Mouse (Mus musculus) liver, embryonic 13.5 days (tissue): ENCODE measurements around the gene Trim47. TPM values are rescaled to one million over a fixed set of nuclear protein-coding genes. Genes with fewer than 3 reads are reported as not detected.
A peak's percentile ranks its signal among the peaks of the same experiment; 100 is the strongest.
"Not testable (repeated sequence)": the region's sequence is repeated elsewhere in the genome, so short reads cannot be mapped to it uniquely, and the experiment has no call there.

Experiments
- ATAC-seq: fragments of 200-750 bp; cut with Nextera tagmentation; 2 replicates; pipeline ENCODE4 v1.8.0; 2017; ENCODE audit warnings: low read depth, mild to moderate bottlenecking, moderate number of reproducible peaks, moderate library complexity
- DNase-seq: peaks from one replicate; pipeline ENCODE4 v3.0.0; 2022
- H3K27ac ChIP-seq: fragments of 300-500 bp; sonication (generic); 2 replicates; pipeline ENCODE4 v1.5.1; 2015; ENCODE audit warnings: moderate library complexity, mild to moderate bottlenecking, inconsistent platforms
- H3K27me3 ChIP-seq: fragments of 300-500 bp; sonication (generic); 2 replicates; pipeline ENCODE4 v1.6.1; 2015; ENCODE audit warnings: mild to moderate bottlenecking, inconsistent platforms
- H3K36me3 ChIP-seq: fragments of 300-500 bp; sonication (generic); 2 replicates; pipeline ENCODE4 v1.6.1; 2015; ENCODE audit warnings: mild to moderate bottlenecking, inconsistent platforms
- H3K4me1 ChIP-seq: fragments of 300-500 bp; sonication (generic); replicated peaks from 2 replicates; pipeline ENCODE4 v1.6.1; 2015; ENCODE audit warnings: inconsistent platforms
- H3K4me2 ChIP-seq: fragments of 300-500 bp; sonication (generic); 2 replicates; pipeline ENCODE4 v1.6.1; 2015; ENCODE audit warnings: inconsistent platforms, mild to moderate bottlenecking, moderate library complexity
- H3K4me3 ChIP-seq: fragments of 300-500 bp; sonication (generic); replicated peaks from 2 replicates; pipeline ENCODE4 v1.5.1; 2015; ENCODE audit warnings: mild to moderate bottlenecking, inconsistent platforms
- H3K9ac ChIP-seq: fragments of 300-500 bp; sonication (generic); 2 replicates; pipeline ENCODE4 v1.6.1; 2015; ENCODE audit warnings: mild to moderate bottlenecking, inconsistent platforms
- H3K9me3 ChIP-seq: fragments of 300-500 bp; sonication (generic); replicated peaks from 2 replicates; pipeline ENCODE4 v1.6.1; 2016; ENCODE audit warnings: inconsistent platforms
- WGBS: fragments of 180-500 bp; shearing (Covaris S2); methylation state at CpG from one replicate; pipeline ENCODE4 v1.1.7; 2015; ENCODE audit not compliant: insufficient replicate concordance; 5-methylcytosine and 5-hydroxymethylcytosine counted together
- polyA plus RNA-seq: library from polyadenylated mRNA; unstranded; fragments of >200 nt; fragmentation: Nextera tagmentation; extraction: Ambion mirVana; gene quantifications from 2 replicates; pipeline ENCODE4 v1.2.1, GENCODE M21; 2015

The Trim47 gene
- polyA plus RNA-seq, 1 experiment from 2014 or later = 3.7 TPM

DNA sequence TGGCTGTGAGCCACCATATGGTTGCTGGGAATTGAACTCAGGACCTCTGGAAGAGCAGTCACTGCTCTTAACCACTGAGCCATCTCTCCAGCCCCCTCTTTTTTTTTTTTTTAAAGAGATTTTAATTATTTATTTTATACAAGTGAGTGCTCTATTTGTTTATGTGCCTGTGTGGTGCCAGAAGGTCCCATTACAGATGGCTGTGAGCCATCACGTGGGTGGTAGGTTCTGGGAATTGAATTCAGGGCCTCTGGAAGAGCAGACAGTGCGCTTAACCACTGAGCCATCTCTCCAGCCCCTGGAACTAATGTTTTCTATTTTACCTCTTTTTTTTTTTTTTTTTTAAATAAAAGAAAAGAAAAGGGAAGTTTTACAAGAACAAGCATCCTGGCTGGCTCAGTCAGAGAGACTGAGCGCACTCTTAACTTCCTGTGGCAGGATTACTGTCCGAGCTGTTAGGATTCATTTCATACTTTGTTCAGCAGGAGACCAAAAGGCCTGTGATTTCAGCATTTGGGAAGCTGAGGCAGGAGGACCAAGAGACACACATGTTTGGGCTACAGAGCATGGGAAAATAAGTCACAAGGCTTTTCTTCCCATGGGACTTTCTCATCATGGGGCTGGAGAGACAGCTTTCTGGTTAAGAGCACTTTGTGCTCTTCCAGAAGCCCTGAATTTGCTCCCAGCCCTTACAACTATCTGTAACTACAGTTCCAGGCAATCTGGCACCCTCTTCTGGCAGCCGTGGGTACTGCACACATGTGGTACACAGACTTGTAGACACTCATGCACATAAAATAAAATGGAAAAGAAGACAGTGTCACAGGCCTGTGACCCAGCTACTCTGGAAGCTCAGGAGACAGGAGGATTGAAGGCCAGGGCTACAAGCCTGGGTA, 30.5 kb downstream of the Trim47 start:
- H3K4me1 ChIP-seq = peaks cover 50% of the 10 kb centered on the region
- WGBS = 71% methylated on average over 5 of the region's 5 CpGs
- H3K27ac ChIP-seq = no peak overlapping the region
- 0 out of 2 replicates have a peak, but pooled peaks cover 4% of the 10 kb centered on the region for H3K9me3 ChIP-seq
- DNase-seq = no peak
- no peaks in the 10 kb centered on the region for H3K27me3 ChIP-seq
- H3K4me3 ChIP-seq = no peak overlapping the region
- no peak overlapping the region for H3K9ac ChIP-seq
- no peaks in the 10 kb centered on the region for H3K36me3 ChIP-seq
- no peak for ATAC-seq
- no peak overlapping the region for H3K4me2 ChIP-seq

DNA sequence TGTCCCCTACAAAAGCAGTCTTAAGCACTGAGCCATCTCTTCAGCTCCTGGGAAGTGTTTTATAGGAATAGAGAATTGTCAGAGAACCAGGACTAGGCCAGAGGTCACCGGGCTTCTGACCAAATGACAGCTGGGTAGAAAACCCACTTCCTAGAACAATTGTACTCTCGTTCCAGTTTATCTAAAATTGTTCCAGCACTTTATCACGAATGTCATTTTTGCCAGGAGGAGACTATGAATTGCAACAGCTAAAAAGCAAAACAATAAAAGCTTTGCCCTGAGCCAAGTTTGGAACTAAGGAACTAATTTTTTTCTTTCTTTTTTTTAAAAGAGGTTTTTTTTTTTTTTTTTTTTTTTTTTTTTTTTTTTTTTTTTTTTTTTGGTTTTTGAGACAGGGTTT, 31.4 kb downstream of the Trim47 start:
- WGBS = 17% methylated on average over 3 of the region's 3 CpGs

DNA sequence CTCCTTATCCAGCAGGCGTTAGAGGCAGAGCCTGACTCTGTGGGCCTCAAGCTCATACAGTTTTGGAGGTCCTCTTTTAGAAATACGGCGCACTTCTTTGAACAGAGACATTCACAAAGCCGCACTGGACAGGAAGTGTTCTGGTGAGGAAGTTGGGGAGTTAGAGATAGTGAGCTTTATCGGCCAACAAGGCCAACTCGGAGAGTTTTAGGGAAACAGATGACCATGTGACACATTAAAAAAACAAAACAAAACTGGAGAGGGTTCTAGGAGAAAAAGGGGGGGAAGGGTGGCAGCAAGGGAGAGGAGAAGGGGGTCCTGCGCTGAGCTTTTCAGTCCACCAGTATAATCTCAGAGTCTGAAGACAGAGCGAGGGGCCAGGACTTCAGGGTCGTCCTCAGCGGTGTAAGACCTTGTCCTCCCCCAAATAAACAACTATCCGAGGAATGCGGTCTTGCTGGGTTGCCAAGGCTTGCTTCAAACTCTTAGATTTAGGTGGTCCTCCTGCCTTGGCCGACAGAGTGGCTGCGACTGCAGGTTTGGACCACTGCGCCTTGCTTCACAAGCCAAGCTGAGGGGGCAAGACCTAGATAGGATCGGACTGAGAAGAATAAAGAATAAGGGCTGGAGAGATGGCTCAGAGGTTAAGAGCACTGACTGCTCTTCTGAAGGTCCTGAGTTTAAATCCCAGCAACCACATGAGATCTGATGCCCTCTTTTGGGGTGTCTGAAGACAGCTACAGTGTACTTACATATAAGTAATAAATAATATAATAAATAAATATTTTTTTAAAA, 33.0 kb downstream of the Trim47 start:
- 8% methylated on average over 16 of the region's 16 CpGs for WGBS
- Histone ChIP-seq H3K27me3 (no peaks in the 10 kb centered on the region), H3K4me1 (peaks cover 31% of the 10 kb centered on the region), H3K4me2 (peak overlapping the region; percentile 49), H3K4me3 (peak overlapping the region; percentile 21), H3K9ac (peak overlapping the region; percentile 40; the same call in 1 of the 2 replicates), H3K27ac (peak overlapping the region; percentile 77), H3K9me3 (0 out of 2 replicates have a peak, but pooled peaks cover 4% of the 10 kb centered on the region), H3K36me3 (no peaks in the 10 kb centered on the region)
- ATAC-seq (peak; percentile 51; the same call in 1 of the 2 replicates), DNase-seq (no peak)

More for the DNA sequence above, 31.4 kb downstream of the Trim47 start:
- Histone ChIP-seq H3K9me3 (0 out of 2 replicates have a peak, but pooled peaks cover 4% of the 10 kb centered on the region), H3K36me3 (no peaks in the 10 kb centered on the region), H3K9ac (no peak overlapping the region), H3K4me2 (no peak overlapping the region), H3K4me3 (no peak overlapping the region), H3K4me1 (peaks cover 41% of the 10 kb centered on the region), H3K27ac (0 out of 2 replicates have a peak overlapping the region, but pooled peaks have one; percentile 16), H3K27me3 (no peaks in the 10 kb centered on the region)
- DNase-seq = no peak
- ATAC-seq = no peak

DNA sequence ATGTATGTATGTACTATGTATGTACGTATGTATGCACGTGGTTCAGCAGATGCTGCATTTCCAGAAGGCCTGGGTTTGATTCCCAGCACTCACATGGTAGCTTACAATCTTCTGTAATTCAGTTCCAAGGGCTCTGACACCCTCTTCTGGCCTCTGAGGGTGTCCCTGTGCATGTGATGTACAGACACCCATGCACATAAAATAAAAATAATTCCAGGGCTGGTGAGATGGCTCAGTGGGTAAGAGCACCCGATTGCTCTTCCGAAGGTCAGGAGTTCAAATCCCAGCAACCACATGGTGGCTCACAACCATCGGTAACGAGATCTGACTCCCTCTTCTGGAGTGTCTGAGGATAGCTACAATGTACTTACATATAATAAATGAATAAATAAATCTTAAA, 34.1 kb downstream of the Trim47 start:
- not testable (repeated sequence) for H3K4me3 ChIP-seq, H3K9me3 ChIP-seq, ATAC-seq, H3K9ac ChIP-seq, H3K4me2 ChIP-seq, H3K36me3 ChIP-seq, H3K27me3 ChIP-seq, DNase-seq
- 76% methylated on average over 6 of the region's 6 CpGs for WGBS
- Histone ChIP-seq H3K4me1 (peaks cover 36% of the 10 kb centered on the region), H3K27ac (peak overlapping the region; percentile 77; the same call in 1 of the 2 replicates)

DNA sequence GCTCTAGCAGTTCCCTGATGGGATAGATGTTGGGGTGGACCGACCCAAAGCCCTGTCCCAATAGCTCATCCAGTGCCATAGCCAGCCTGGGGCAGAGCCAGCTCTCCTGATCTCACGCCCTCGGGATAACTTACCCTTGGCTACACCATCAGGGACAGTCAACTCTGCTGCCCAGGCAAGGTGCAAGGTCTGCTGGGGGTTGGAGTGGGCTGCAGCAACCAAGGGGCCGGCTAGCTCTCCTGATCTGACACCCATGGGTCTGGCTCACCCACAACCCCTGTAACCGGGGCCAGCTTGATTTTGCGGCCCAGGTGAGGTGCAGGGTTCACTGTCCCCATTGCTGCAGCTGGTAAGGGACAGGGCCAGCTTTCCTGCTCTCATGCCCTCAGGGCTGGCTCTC, 35.4 kb downstream of the Trim47 start:
- Histone ChIP-seq H3K4me2 (no peak overlapping the region), H3K27ac (no peak overlapping the region; the same call in 1 of the 2 replicates), H3K4me1 (peaks cover 40% of the 10 kb centered on the region), H3K36me3 (no peaks in the 10 kb centered on the region), H3K9ac (no peak overlapping the region), H3K4me3 (no peak overlapping the region), H3K9me3 (0 out of 2 replicates have a peak, but pooled peaks cover 1% of the 10 kb centered on the region), H3K27me3 (no peaks in the 10 kb centered on the region)
- no peak for ATAC-seq
- DNase-seq = no peak
- WGBS = 83% methylated on average over 6 of the region's 6 CpGs

DNA sequence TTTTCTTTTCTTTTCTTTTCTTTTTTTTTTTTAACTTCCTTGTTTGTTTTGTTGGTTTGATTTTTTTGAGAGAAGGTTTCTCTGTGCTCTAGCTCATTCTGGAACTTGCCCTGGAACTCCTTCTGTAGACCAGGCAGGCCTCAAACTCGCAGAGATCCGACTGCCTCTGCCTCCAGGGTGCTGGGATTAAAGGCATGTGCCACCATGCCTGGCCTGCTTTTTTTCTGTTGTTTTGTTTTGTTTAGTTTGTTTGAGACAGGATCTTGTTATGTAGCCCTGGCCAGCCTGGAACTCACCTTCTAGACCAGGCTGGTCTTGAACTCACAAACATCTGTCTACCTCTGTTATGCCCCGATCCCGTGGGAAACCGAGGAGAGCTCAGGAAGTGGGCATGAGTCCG, 37.5 kb downstream of the Trim47 start:
- Histone ChIP-seq H3K9me3 (no peaks in the 10 kb centered on the region), H3K4me3 (no peak overlapping the region), H3K27ac (no peak overlapping the region), H3K9ac (no peak overlapping the region), H3K27me3 (no peaks in the 10 kb centered on the region), H3K36me3 (0 out of 2 replicates have a peak, but pooled peaks cover 4% of the 10 kb centered on the region), H3K4me2 (no peak overlapping the region), H3K4me1 (peaks cover 53% of the 10 kb centered on the region)
- ATAC-seq (no peak), DNase-seq (no peak)
- 80% methylated on average over 6 of the region's 6 CpGs for WGBS

DNA sequence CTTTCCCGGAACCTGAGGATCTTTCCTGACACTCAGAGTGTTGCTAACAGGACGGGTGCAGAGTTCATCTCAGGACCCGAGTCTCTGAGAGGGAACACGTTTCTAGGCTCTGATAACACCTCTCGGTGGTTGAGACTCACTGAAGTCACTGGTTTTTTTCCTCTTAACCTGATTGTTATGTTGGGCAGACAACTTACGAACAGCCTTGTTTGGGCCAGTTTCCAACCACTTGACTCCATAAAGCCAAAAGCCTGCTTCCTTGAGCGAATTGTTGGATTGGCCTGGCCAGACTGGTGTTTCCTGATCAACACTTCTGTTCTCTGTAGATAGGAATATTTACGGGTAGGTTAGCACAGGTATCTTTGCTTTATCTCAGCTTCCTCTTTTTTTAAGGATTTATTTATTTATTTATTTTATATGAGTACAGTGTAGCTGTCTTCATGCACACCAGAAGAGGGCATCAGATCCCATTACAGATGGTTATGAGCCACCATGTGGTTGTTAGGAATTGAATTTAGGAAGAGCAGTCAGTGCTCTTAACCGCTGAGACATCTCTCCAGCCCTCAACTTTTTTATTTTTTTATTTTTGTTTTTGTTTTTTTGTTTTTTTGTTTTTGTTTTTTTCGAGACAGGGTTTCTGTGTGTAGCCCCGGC, 38.1 kb downstream of the Trim47 start:
- no peak for ATAC-seq

DNA sequence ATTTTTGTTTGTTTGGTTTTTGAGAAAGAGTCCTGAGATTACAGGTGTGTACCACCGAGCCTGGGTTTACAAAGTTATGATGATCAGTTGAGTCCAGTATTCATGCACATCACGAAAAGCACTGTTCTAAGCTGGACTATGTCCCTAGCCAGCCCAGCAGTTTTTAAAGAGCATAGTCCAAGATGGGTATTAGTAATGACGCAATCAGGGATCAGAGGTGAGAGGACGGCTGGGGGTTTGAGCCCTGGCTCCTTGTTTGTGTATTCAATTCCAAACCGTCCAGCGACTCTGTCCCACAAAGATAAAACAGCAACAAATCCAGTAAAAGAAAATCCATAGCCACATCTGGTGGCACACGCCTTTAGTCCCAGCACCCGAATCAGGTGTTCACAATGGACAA, 38.8 kb downstream of the Trim47 start:
- no peak for DNase-seq

More for the DNA sequence above, 38.1 kb downstream of the Trim47 start:
- Histone ChIP-seq H3K27me3 (no peaks in the 10 kb centered on the region), H3K4me2 (peak overlapping the region; percentile 76; the same call in 1 of the 2 replicates), H3K36me3 (peaks cover 10% of the 10 kb centered on the region; the same call in 1 of the 2 replicates), H3K9ac (peak overlapping the region; percentile 26; the same call in 1 of the 2 replicates), H3K4me3 (no peak overlapping the region), H3K9me3 (no peaks in the 10 kb centered on the region), H3K27ac (peak overlapping the region; percentile 79), H3K4me1 (peaks cover 53% of the 10 kb centered on the region)
- no peak for DNase-seq
- whole genome bisulfite sequencing = 31% methylated on average over 11 of the region's 11 CpGs

DNA sequence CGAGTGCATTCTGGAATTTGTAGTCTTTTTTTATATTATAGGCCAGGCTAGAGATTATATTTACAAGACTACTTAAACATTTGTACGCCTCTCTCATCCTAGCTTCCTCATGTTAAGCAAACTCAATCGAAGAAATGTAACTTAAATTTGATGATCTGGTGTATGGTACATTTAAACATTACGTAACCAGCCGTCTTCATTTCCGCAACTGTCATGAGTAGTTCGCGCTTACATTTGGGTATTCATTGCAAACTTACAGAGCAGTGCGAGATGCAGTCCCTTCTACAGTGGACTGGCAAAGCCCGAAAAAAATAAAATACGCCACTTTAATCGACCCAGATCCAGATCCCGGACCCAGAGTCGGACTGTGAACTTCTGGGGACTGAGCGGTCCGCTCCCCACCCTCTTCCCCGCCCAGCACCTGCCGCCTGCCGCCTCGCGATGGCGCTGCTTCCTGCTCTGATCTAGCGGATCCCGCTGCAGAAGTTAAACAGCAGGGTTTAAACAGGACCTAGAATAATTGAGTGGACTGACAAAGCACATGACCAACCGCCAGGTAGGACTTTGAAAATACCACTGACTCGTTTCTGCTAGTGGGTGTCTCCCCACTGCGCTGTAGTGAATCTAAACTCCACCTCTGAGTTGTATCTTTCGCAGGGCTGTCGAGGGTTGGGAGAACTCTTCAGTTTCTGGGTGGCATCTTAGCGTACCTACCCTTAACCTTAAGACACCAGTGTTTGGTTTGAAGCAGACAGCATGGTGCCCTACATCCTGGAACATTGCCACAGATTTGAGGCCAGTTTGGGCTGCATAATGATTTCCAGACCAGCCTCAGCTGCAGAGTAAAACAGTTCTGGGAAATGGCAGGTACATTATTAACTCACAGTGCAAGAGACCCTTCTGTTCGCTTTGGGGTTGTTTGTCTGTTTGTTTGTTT, 39.5 kb downstream of the Trim47 start:
- 3% methylated on average over 31 of the region's 31 CpGs for WGBS
- Histone ChIP-seq H3K4me1 (peaks cover 56% of the 10 kb centered on the region), H3K9me3 (no peaks in the 10 kb centered on the region), H3K27me3 (no peaks in the 10 kb centered on the region), H3K4me2 (peak overlapping the region; percentile 76), H3K4me3 (peak overlapping the region; percentile 68), H3K36me3 (peaks cover 24% of the 10 kb centered on the region), H3K27ac (peak overlapping the region; percentile 79), H3K9ac (peak overlapping the region; percentile 64)
- DNase-seq (peak; percentile 83), ATAC-seq (peak; percentile 73)

More for the DNA sequence above, 38.8 kb downstream of the Trim47 start:
- WGBS = 38% methylated on average over 8 of the region's 8 CpGs
- no peaks in the 10 kb centered on the region for H3K27me3 ChIP-seq
- H3K9ac ChIP-seq = peak overlapping the region; percentile 26; the same call in 1 of the 2 replicates
- peak overlapping the region; percentile 76 for H3K4me2 ChIP-seq
- peaks cover 17% of the 10 kb centered on the region for H3K36me3 ChIP-seq
- ATAC-seq = no peak
- peak overlapping the region; percentile 79 for H3K27ac ChIP-seq
- H3K4me1 ChIP-seq = peaks cover 53% of the 10 kb centered on the region
- H3K4me3 ChIP-seq = peak overlapping the region; percentile 68; the same call in 1 of the 2 replicates
- H3K9me3 ChIP-seq = no peaks in the 10 kb centered on the region
